8 mouse cellular contexts compared by ENCODE assay signal in the genomic region with DNA sequence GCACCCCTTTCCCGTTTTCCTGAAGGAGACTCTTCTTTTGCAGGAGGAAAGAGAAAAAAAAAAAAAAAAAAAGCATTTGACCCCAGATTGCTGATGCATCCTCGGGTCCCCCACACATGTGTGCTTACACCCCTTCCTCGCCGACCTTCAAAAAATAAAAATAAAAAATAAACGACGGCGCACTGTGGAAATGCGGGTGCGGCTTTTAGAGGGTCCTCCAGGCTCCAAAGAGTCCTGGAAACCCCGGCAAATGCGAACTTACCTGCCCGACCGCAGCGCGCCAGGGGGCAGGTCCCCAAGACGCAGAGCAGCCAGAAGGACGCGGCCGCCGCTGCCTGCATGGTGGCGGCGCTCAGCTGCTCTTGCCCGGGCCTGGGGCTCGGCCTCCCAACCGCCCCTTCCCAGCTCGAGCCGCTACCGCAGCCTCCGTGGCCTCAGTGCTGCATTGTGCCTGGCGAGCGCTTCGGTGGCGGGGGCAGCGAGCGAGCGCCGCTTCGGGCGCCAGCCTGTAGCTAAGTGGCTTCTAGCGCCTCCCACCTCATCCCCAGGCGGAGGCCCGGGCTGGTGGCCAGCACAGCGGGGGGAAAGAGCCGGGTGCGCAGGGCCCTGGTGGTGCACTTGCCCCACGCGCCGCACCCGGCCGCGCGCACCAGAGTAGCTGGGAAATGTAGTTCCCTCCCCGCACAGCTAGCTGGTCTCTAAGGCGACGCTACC. TPM values are rescaled to one million over a fixed set of nuclear protein-coding genes. Genes with fewer than 3 reads are reported as not detected.
A peak's percentile ranks its signal among the peaks of the same experiment; 100 is the strongest.
DNase-seq lines count a peak whose midpoint lies in the region; ATAC-seq and TF ChIP-seq lines count a peak whose summit lies in the region.

Adam22 (minus strand) TSS at position 547 of the 714 bp plus-strand sequence.

- WGBS in liver, embryonic 15.5 days (ENCODE audit: insufficient replicate concordance), result 1% methylated on average over 55 of the region's 55 CpGs
- WGBS in neural tube, embryonic 13.5 days, result under 1% methylated on average over 55 of the region's 55 CpGs

- intact Hi-C loops in heart, postnatal 36 days (cut with DNase I), result loop anchor here (5.0 to 10.0 kb wide), 2 partner anchors 205 to 313 kb away; no protein-coding TSS in a partner anchor

- H3K9me3 ChIP-seq in ES-E14 (ENCODE audit: control insufficient read depth, insufficient read depth, low read depth, low read length), result no peaks in the 10 kb centered on the region
- no peaks in the 10 kb centered on the region for H3K9me3 ChIP-seq in liver, embryonic 15.5 days (replicated peaks)
- no peaks in the 10 kb centered on the region for H3K9me3 ChIP-seq in neural tube, embryonic 13.5 days

- no peak within 1 kb of the TSS for H3K27ac ChIP-seq in ES-E14 (ENCODE audit: insufficient read depth, low read depth, low read length, poor library complexity, severe bottlenecking)
- H3K27ac ChIP-seq in liver, embryonic 15.5 days (replicated peaks), result no peak within 1 kb of the TSS
- peak within 1 kb of the TSS; percentile 90 for H3K27ac ChIP-seq in neural tube, embryonic 13.5 days (replicated peaks)

- peak within 1 kb of the TSS; percentile 76 to 86 for H3K4me3 ChIP-seq in ES-E14 (ENCODE audit: insufficient read depth in 1 of 2, low read depth in 1 of 2, low read length in 2 of 2, poor library complexity in 1 of 2, severe bottlenecking in 1 of 2)
- H3K4me3 ChIP-seq in liver, embryonic 15.5 days (replicated peaks), result peak within 1 kb of the TSS; percentile 48
- H3K4me3 ChIP-seq in neural tube, embryonic 13.5 days, result peak within 1 kb of the TSS; percentile 71

- no peaks in the 10 kb centered on the region for H3K36me3 ChIP-seq in ES-E14 (ENCODE audit: control insufficient read depth, insufficient read depth, low read length, poor library complexity, severe bottlenecking)
- H3K36me3 ChIP-seq in liver, embryonic 15.5 days (replicated peaks), result no peaks in the 10 kb centered on the region
- H3K36me3 ChIP-seq in neural tube, embryonic 13.5 days, result 0 out of 2 replicates have a peak, but pooled peaks cover 5% of the 10 kb centered on the region

- H3K4me2 ChIP-seq in liver, embryonic 15.5 days, result peak within 1 kb of the TSS; percentile 67
- H3K4me2 ChIP-seq in neural tube, embryonic 13.5 days, result peak within 1 kb of the TSS; percentile 76

- H3K4me1 ChIP-seq in ES-E14 (ENCODE audit: control insufficient read depth in 2 of 2, insufficient read depth in 2 of 2, low read length in 2 of 2, poor library complexity in 1 of 2), result no peaks in the 10 kb centered on the region
- no peaks in the 10 kb centered on the region for H3K4me1 ChIP-seq in liver, embryonic 15.5 days (replicated peaks)
- H3K4me1 ChIP-seq in neural tube, embryonic 13.5 days (replicated peaks), result peaks cover 10% of the 10 kb centered on the region

- ATAC-seq in frontal cortex, adult (ENCODE audit: low TSS enrichment), result peak; percentile 96
- ATAC-seq in liver, embryonic 15.5 days (ENCODE audit: insufficient read depth), result no peak
- ATAC-seq in neural tube, embryonic 13.5 days (ENCODE audit: low read depth), result peak; percentile 97

- DNase-seq in ES-E14 (ENCODE audit: low read depth, low spot score), result peak; percentile 56
- DNase-seq in cerebellum, adult 8-10 months, result peak; percentile 97
- peak; percentile 74 for DNase-seq in heart, postnatal 36 days
- peak; percentile 96 for DNase-seq in layer of hippocampus, adult 18-20 months (ENCODE audit: low spot score in 2 of 2)
- DNase-seq in urinary bladder, adult 18-20 months (ENCODE audit: low spot score in 2 of 2), result peak; percentile 64 to 65

- peaks cover 35% of the 10 kb centered on the region for H3K27me3 ChIP-seq in liver, embryonic 15.5 days
- H3K27me3 ChIP-seq in neural tube, embryonic 13.5 days, result no peaks in the 10 kb centered on the region

- peak within 1 kb of the TSS; percentile 83 for H3K9ac ChIP-seq in ES-E14 (ENCODE audit: insufficient read depth, low read depth, low read length, poor library complexity, severe bottlenecking)
- H3K9ac ChIP-seq in liver, embryonic 15.5 days, result no peak within 1 kb of the TSS
- H3K9ac ChIP-seq in neural tube, embryonic 13.5 days, result peak within 1 kb of the TSS; percentile 83

- in situ Hi-C loops in ES-E14 (cut with MboI; ENCODE audit: low sequenced_read_pairs in 2 of 2, unreplicated experiment in 2 of 2), result no loop called here

TF ChIP-seq in ES-E14, 5 proteins besides CTCF, POLR2A, EP300 and RAD21:
- TF ChIP-seq ZC3H11A (IDR thresholded peaks at IDR 0.05; ENCODE audit: borderline replicate concordance, low read depth, low read length) (no peak), HCFC1 (IDR thresholded peaks at IDR 0.05; ENCODE audit: borderline replicate concordance, insufficient read depth, low read length) (peak; percentile 92), ZNF384 (IDR thresholded peaks at IDR 0.05; ENCODE audit: low read depth, low read length) (0 out of 2 replicates have a peak, but pooled peaks have one; percentile 34), MAFK (IDR thresholded peaks at IDR 0.05; ENCODE audit: insufficient read depth, low read depth, low read length) (no peak), CHD2 (IDR thresholded peaks at IDR 0.05; ENCODE audit: low read depth, low read length) (no peak)

RNA-seq across cellular contexts. Expression of gene Adam22, which starts in this region (rescaled TPM):
- 11.5 and 14.9 TPM in 2 replicates for total RNA-seq in ES-E14 (2012; rRNA removed)
- 1 to 10 TPM; 2.4 to 5.9 TPM for total RNA-seq in heart, postnatal 36 days (2021)
- 100 to 1,000 TPM; 156 to 160 TPM for total RNA-seq in layer of hippocampus, adult 18-20 months (2021)
- 0.24 and 0.41 TPM in 2 replicates for polyA plus RNA-seq in liver, embryonic 15.5 days (2015; fragmentation: Nextera tagmentation; extraction: Ambion mirVana)
- 31.7 and 32.5 TPM in 2 replicates for polyA plus RNA-seq in neural tube, embryonic 13.5 days (2015; fragmentation: Nextera tagmentation; extraction: Ambion mirVana)

Comparison
In these comparisons a context has a peak if more than half of its experiments do, and no peak if none do; other contexts are left out.
1. RNA of gene Adam22 (polyA plus RNA-seq): 31.7 to 32.5 TPM in neural tube, embryonic 13.5 days; 0.24 to 0.41 TPM in liver, embryonic 15.5 days; every median in the first group is over 10 times any median in the second.
2. Peak in every context shown above with its lines, with median percentiles within 50 percentile points of each other: DNase-seq and H3K4me3 ChIP-seq.